Mouse (Mus musculus) bone marrow macrophage, adult 2 months (primary cell): ENCODE results near the gene Nsd2.

Experiments
- CTCF ChIP-seq: IDR thresholded peaks from 2 replicates; pipeline ENCODE4 v1.5.1; 2012; ENCODE audit warnings: low read depth, mild to moderate bottlenecking, low read length, moderate library complexity
- POLR2A ChIP-seq: IDR thresholded peaks from 2 replicates; pipeline ENCODE4 v1.6.1; 2012; ENCODE audit warnings: mild to moderate bottlenecking, low read depth, low read length, borderline replicate concordance

DNA sequence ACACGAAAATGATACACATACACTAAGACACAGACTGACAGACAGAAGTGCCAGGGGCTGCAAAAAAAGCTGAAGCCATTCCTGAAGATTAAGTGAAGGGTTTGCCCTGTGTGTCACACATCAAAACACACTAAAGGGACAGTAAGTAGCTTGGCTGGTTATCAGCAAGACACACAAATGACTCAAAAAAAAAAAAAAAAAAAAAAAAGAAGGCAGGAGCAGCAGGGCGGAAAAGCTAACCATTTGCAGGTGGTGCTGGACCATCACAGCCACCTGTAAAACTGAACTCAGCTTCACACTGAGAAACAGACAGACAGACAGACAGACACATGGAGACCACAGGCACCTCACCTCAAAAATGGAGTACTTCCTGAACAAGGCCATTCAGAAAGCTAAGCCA, 113.6 kb downstream of the Nsd2 start:
- TF ChIP-seq POLR2A: no peak
- TF ChIP-seq CTCF: no peak
